Mouse (Mus musculus) limb, embryonic 14.5 days (tissue): ENCODE data around the gene Fam160a1. TPM values are rescaled to one million over a fixed set of nuclear protein-coding genes. Genes with fewer than 3 reads are reported as not detected.

Experiments used
- ATAC-seq: fragments of 200-750 bp; cut with Nextera tagmentation; 2 replicates; pipeline ENCODE4 v1.8.0; 2017; ENCODE audit warnings: low read depth, moderate number of reproducible peaks, moderate TSS enrichment; ENCODE audit not compliant: low FRiP score
- DNase-seq: peaks from one replicate; pipeline ENCODE4 v3.0.0-alpha.2; 2015; ENCODE audit warnings: low spot score
- H3K27ac ChIP-seq: fragments of 300-500 bp; sonication (generic); replicated peaks from 2 replicates; pipeline ENCODE4 v1.5.1; 2014; ENCODE audit warnings: low read depth, mild to moderate bottlenecking, low read length, moderate library complexity, mixed read lengths
- H3K27me3 ChIP-seq: fragments of 300-500 bp; sonication (generic); 2 replicates; pipeline ENCODE4 v1.6.1; 2014; ENCODE audit warnings: low read length, mixed read lengths; ENCODE audit not compliant: control insufficient read depth, insufficient read depth
- H3K36me3 ChIP-seq: fragments of 300-500 bp; sonication (generic); 2 replicates; pipeline ENCODE4 v1.6.1; 2014; ENCODE audit warnings: mild to moderate bottlenecking, low read length, moderate library complexity, mixed read lengths; ENCODE audit not compliant: control insufficient read depth, insufficient read depth
- H3K4me1 ChIP-seq: fragments of 300-500 bp; sonication (generic); 2 replicates; pipeline ENCODE4 v1.6.1; 2014; ENCODE audit warnings: antibody characterized with exemption, low read length, mixed read lengths; ENCODE audit not compliant: control insufficient read depth, insufficient read depth
- H3K4me2 ChIP-seq: fragments of 300-500 bp; sonication (generic); replicated peaks from 2 replicates; pipeline ENCODE4 v1.6.1; 2014; ENCODE audit warnings: low read depth, mild to moderate bottlenecking, low read length, moderate library complexity; ENCODE audit not compliant: severe bottlenecking
- H3K4me3 ChIP-seq: fragments of 300-500 bp; sonication (generic); replicated peaks from 2 replicates; pipeline ENCODE4 v1.5.1; 2014; ENCODE audit warnings: low read length
- H3K9ac ChIP-seq: fragments of 300-500 bp; sonication (generic); 2 replicates; pipeline ENCODE4 v1.6.1; 2014; ENCODE audit warnings: mild to moderate bottlenecking, low read depth, low read length, moderate library complexity; ENCODE audit not compliant: severe bottlenecking
- H3K9me3 ChIP-seq: fragments of 300-500 bp; sonication (generic); 2 replicates; pipeline ENCODE4 v1.6.1; 2016; ENCODE audit warnings: low read length; ENCODE audit not compliant: control insufficient read depth
- POLR2A ChIP-seq: fragments of 200-500 bp; IDR thresholded peaks from 2 replicates; pipeline ENCODE4 v1.8.0; 2012; ENCODE audit warnings: inconsistent platforms, mild to moderate bottlenecking, moderate library complexity, borderline replicate concordance; ENCODE audit not compliant: insufficient read depth, insufficient read length; ENCODE audit errors: extremely low read depth
- WGBS: fragments of 180-500 bp; shearing (Covaris S2); extraction: QIAGEN DNeasy Blood & Tissue Kit; methylation state at CpG from one replicate; pipeline ENCODE4 v1.1.7; 2014; 5-methylcytosine and 5-hydroxymethylcytosine counted together
- polyA plus RNA-seq, 2 experiments: library from polyadenylated mRNA; depleted of rRNA in 1 of 2; stranded (reverse) in 1 of 2; unstranded in 1 of 2; fragments of >200 nt; fragmentation: Nextera tagmentation in 1 of 2; extraction: Ambion mirVana in 1 of 2; gene quantifications; 2 replicates each; pipeline versions ENCODE4 v1.2.1 to v1.2.3; 2012 to 2014

The Fam160a1 gene
- polyA plus RNA-seq, 2 experiments, result 4.3 to 6.2 TPM

DNA sequence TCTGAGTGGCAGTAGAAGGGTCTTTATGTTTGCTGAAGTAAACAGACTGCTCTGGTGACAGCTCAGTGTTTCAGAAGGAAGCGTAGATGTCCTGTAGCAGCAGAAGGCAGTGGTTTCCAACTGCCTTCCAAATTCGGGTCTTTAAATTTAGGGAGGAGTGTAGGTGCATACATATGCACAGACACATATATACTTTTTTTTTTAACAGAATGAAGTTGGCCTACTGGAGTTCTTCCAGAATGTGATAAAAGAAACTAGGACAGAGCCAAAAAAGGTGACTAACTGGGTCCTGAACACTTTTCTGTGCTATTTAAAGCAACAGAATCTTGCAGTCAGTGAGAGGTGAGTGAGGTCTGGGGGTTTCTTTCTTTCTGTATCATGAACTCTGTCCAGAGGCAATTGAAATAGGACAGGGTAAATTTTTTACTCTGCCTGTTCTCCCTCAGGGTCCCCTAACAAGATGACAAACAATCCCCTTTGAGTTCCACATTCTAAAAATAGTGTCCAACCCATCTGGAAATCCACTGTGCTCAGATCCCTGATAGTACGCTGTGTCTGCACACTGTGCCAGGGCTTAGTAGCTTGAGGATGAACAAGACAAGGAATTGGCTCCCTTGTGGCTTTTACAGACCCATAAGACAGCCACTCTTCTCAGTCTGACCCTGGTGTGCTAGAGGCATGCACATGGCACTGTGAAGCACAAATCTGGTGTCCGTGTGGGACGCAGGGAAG is 180.2 kb downstream of the Fam160a1 start:
- Histone ChIP-seq H3K36me3 (no peaks in the 10 kb centered on the region), H3K27me3 (no peaks in the 10 kb centered on the region), H3K9me3 (no peaks in the 10 kb centered on the region), H3K4me1 (no peaks in the 10 kb centered on the region), H3K4me2 (no peak overlapping the region), H3K4me3 (no peak overlapping the region), H3K9ac (no peak overlapping the region), H3K27ac (no peak overlapping the region)
- DNase-seq (no peak), ATAC-seq (no peak)
- no peak for TF ChIP-seq POLR2A
- WGBS, result 86% methylated on average over 5 of the region's 5 CpGs

- no peak overlapping the region for H3K9ac ChIP-seq
- H3K36me3 ChIP-seq, result no peaks in the 10 kb centered on the region
- H3K4me2 ChIP-seq, result no peak overlapping the region
- no peak overlapping the region for H3K27ac ChIP-seq
- 91% methylated on average over 2 of the region's 2 CpGs for WGBS
- no peaks in the 10 kb centered on the region for H3K4me1 ChIP-seq
- no peak for TF ChIP-seq POLR2A
- H3K9me3 ChIP-seq, result no peaks in the 10 kb centered on the region
- no peaks in the 10 kb centered on the region for H3K27me3 ChIP-seq
- no peak for DNase-seq
- no peak overlapping the region for H3K4me3 ChIP-seq
- ATAC-seq, result no peak
Observed at GRCm38 (mm10) chr3:85635591-85635990, 181.5 kb downstream of the Fam160a1 start.

- DNase-seq (no peak), ATAC-seq (no peak)
- Histone ChIP-seq H3K27me3 (no peaks in the 10 kb centered on the region), H3K36me3 (no peaks in the 10 kb centered on the region), H3K4me3 (no peak overlapping the region), H3K4me1 (no peaks in the 10 kb centered on the region), H3K9me3 (no peaks in the 10 kb centered on the region), H3K9ac (no peak overlapping the region), H3K4me2 (no peak overlapping the region), H3K27ac (no peak overlapping the region)
- 69% methylated on average over 2 of the region's 2 CpGs for WGBS
- no peak for TF ChIP-seq POLR2A
Observed at GRCm38 (mm10) chr3:85635126-85635419, 182.0 kb downstream of the Fam160a1 start.

DNA sequence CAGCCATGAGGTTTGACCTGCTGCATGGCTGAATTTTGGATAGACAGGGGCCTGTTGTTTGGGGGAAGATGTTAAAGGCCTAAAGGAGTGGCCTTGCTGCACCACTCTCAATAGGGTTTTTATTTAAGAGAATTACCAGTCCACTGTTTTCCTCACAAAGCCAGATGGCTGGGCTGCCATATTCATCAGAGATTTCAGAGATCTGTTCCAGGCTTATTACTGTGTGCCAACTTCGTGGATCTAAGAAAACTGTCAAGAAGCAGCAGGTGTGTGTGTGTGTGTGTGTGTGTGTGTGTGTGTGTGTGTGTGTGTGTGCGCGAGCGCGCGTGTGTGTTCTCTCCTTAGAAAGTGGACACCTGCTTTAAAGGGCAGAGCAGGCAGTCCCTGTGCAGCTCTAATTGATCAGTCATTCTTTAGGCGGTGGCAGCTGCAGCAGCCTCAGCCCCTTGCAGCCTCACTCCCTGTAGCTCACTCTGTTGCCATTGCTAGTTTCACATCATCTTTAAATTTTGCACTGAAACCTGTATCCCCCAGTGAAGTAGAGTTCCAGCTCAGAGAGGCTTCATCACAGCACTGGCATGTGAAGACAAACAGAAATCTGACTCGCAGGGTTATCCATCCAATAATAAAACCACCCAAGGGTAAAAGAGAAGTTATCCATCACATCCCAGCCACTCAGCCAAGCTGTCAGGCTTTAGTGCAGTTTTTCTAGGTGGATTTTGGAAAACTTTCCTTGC is 182.5 kb downstream of the Fam160a1 start:
- ATAC-seq (peak; percentile 26; the same call in 1 of the 2 replicates), DNase-seq (no peak)
- Histone ChIP-seq H3K9ac (no peak overlapping the region), H3K4me1 (no peaks in the 10 kb centered on the region), H3K36me3 (no peaks in the 10 kb centered on the region), H3K9me3 (no peaks in the 10 kb centered on the region), H3K27me3 (no peaks in the 10 kb centered on the region), H3K4me3 (no peak overlapping the region), H3K4me2 (no peak overlapping the region), H3K27ac (no peak overlapping the region)
- TF ChIP-seq POLR2A, result no peak
- WGBS, result 65% methylated on average over 8 of the region's 8 CpGs

GRCm38 (mm10) chr3:85633733-85634132 is 183.4 kb downstream of the Fam160a1 start:
- 88% methylated on average over 2 of the region's 2 CpGs for WGBS
- Histone ChIP-seq H3K36me3 (no peaks in the 10 kb centered on the region), H3K9me3 (no peaks in the 10 kb centered on the region), H3K27ac (no peak overlapping the region), H3K4me2 (no peak overlapping the region), H3K27me3 (no peaks in the 10 kb centered on the region), H3K4me1 (no peaks in the 10 kb centered on the region), H3K9ac (no peak overlapping the region), H3K4me3 (no peak overlapping the region)
- no peak for TF ChIP-seq POLR2A
- DNase-seq, result no peak
- no peak for ATAC-seq
